Mouse (Mus musculus): ENCODE data around the gene Krt76.
A peak's percentile ranks its signal among the peaks of the same experiment; 100 is the strongest.

Krt76 gene

GRCm38 (mm10) chr15:101859735-101860170, 33.0 kb downstream of the Krt76 start:
- peak; percentile 17 to 24 for DNase-seq

- DNase-seq: no peak
Measured at GRCm38 (mm10) chr15:101858673-101859425, 33.9 kb downstream of the Krt76 start.

DNA sequence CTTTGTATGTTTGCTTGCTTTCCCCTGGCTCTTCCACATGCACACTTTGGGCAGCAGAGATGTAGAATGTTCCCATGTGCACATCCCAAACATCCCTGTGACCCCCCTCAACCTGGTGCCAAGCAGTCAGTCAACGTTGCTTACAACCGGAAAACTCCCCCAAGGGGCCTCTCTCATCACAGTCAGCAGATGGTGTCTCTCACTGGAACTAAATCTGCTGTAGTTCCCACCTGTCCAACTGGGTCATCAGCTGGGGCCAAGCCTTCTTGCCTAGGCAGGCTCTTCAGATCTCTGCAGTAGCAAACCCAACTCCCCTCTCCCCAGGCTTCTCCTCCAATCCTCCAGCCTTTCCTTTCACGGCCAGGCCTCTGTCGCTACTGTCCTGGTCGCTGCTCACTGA, 36.0 kb downstream of the Krt76 start:
- no peak for DNase-seq

DNA sequence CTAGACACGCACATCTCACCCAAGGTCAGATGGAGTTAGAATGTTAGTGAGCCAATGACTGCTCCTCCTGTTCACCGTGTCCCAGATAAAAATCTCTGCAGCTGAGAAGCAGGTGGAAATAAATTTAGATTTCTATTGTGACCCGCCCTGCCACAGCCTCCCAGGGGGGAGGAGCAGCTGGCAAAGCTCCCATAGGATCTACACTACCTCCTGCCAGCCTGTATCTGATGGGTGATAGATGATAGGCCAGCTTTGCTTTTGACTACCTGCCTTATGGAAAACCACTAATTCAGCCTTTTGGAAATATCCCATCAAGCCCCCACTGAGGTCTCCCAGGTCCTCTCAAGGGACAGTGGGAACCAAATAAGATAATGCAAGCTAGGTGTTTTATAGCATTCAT, 37.0 kb downstream of the Krt76 start:
- DNase-seq: no peak

GRCm38 (mm10) chr15:101854294-101854693, 38.4 kb downstream of the Krt76 start:
- DNase-seq: no peak

- no peak for DNase-seq
Measured at GRCm38 (mm10) chr15:101852571-101852970, 40.1 kb downstream of the Krt76 start.

DNA sequence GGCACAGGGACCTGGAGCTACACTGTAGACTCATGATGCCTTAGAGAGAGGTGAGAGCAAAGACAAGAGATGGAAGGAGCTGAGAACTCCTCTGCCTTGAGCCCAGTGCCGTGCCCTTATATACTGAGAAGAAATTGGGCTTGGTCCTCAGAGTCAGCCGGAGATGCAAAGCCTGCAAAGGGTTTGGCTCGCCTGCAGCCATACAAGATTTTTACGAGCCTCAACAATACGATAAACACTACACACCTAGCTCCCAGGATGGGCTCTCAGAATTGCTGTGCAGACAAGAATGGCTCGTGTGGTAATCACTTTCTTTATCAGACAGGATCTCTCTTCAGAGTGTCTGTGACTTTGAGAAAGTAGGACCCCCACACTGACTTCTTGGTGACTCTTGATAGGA, 42.0 kb downstream of the Krt76 start, which contains the start of gene Krt1:
Krt1 (minus strand) TSS at position 101 of the 400 bp plus-strand sequence.
- no peak for DNase-seq

DNA sequence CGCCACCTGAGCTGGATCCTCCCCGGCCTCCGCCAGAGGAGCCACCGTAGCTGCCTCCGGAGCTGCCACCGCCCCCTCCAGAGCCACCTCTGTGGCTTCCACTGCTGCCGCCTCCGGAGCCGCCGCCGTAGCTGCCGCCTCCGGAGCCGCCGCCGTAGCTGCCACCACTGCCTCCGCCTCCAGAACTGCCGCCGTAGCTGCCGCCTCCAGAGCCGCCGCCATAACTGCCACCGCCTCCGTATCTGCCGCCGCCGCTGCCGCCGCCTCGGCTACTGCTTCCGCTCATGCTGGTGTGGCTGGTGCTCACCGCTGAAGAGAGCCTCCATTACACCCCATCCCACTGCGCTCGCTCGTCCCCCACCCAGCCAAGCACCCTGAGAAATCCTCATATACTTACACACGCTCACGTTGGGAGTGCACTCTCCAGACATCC, 46.7 kb downstream of the Krt76 start:
- peak; percentile 4 to 19 for DNase-seq

- no peak for DNase-seq
Measured at GRCm38 (mm10) chr15:101843192-101843591, 49.5 kb downstream of the Krt76 start.

DNA sequence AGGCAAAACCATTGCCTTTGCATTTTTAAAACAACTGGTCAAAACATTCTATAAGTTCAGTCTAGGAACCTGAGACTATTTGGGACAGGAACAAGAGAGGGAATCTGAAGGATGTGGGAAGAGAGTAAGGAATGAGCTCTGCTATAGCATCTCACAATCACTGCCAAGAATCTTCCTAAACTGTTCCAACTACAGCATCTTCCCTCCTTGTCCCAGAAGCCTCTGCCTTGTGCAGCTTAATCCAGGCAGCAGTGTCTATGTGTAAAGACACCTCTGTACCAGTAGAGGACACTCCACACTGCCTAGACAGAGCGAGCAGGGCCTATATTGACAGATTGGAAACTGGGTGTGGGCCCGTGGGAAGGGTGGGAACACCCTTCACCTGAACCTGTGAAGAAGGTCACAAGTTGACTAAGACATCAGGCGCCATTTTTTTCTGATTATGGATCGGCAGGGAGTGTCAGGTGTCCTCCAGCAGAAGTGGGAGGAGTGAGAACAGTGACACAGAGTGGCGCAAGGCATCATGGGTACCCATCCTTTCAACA, 57.9 kb downstream of the Krt76 start:
- no peak for DNase-seq
